Mouse (Mus musculus) midbrain, embryonic 13.5 days (tissue): ENCODE results near the gene Usp2. TPM values are rescaled to one million over a fixed set of nuclear protein-coding genes. Genes with fewer than 3 reads are reported as not detected.
"Not testable (repeated sequence)": the region's sequence is repeated elsewhere in the genome, so short reads cannot be mapped to it uniquely, and the experiment has no call there.

Experiments
- ATAC-seq: fragments of 200-750 bp; cut with Nextera tagmentation; 2 replicates; pipeline ENCODE4 v1.8.0; 2017; ENCODE audit warnings: mild to moderate bottlenecking, moderate TSS enrichment, moderate library complexity
- H3K27ac ChIP-seq: fragments of 300-500 bp; sonication (generic); 2 replicates; pipeline ENCODE4 v1.5.1; 2015; ENCODE audit warnings: inconsistent platforms, mild to moderate bottlenecking, moderate library complexity
- H3K27me3 ChIP-seq: fragments of 300-500 bp; sonication (generic); 2 replicates; pipeline ENCODE4 v1.6.1; 2015; ENCODE audit warnings: mild to moderate bottlenecking, inconsistent platforms
- H3K36me3 ChIP-seq: fragments of 300-500 bp; sonication (generic); 2 replicates; pipeline ENCODE4 v1.6.1; 2015; ENCODE audit warnings: mild to moderate bottlenecking, inconsistent platforms
- H3K4me1 ChIP-seq: fragments of 300-500 bp; sonication (generic); replicated peaks from 2 replicates; pipeline ENCODE4 v1.6.1; 2015; ENCODE audit warnings: inconsistent platforms
- H3K4me2 ChIP-seq: fragments of 300-500 bp; sonication (generic); replicated peaks from 2 replicates; pipeline ENCODE4 v1.6.1; 2015; ENCODE audit warnings: moderate library complexity, mild to moderate bottlenecking, inconsistent platforms
- H3K4me3 ChIP-seq: fragments of 300-500 bp; sonication (generic); replicated peaks from 2 replicates; pipeline ENCODE4 v1.5.1; 2015; ENCODE audit warnings: mild to moderate bottlenecking, inconsistent platforms
- H3K9ac ChIP-seq: fragments of 300-500 bp; sonication (generic); replicated peaks from 2 replicates; pipeline ENCODE4 v1.6.1; 2015; ENCODE audit warnings: mild to moderate bottlenecking, inconsistent platforms
- H3K9me3 ChIP-seq: fragments of 300-500 bp; sonication (generic); 2 replicates; pipeline ENCODE4 v1.6.1; 2016; ENCODE audit warnings: mild to moderate bottlenecking, inconsistent platforms
- WGBS: fragments of 180-500 bp; shearing (Covaris S2); methylation state at CpG from one replicate; pipeline ENCODE4 v1.1.7; 2015; 5-methylcytosine and 5-hydroxymethylcytosine counted together
- polyA plus RNA-seq: library from polyadenylated mRNA; unstranded; fragments of >200 nt; fragmentation: Nextera tagmentation; extraction: Ambion mirVana; gene quantifications from 2 replicates; pipeline ENCODE4 v1.2.1, GENCODE M21; 2015

The Usp2 gene
- polyA plus RNA-seq, 1 experiment from 2014 or later, result 8.3 TPM

- 26% methylated on average over 25 of the region's 25 CpGs for WGBS
- H3K9ac ChIP-seq, result peak overlapping the region; percentile 54
- H3K4me3 ChIP-seq, result peak overlapping the region; percentile 21
- peak; percentile 34 for ATAC-seq
- H3K27me3 ChIP-seq, result no peaks in the 10 kb centered on the region
- H3K36me3 ChIP-seq, result peaks cover 5% of the 10 kb centered on the region; the same call in 1 of the 2 replicates
- H3K4me2 ChIP-seq, result peak overlapping the region; percentile 44
- peaks cover 61% of the 10 kb centered on the region for H3K4me1 ChIP-seq
- peak overlapping the region; percentile 51; the same call in 1 of the 2 replicates for H3K27ac ChIP-seq
- no peaks in the 10 kb centered on the region for H3K9me3 ChIP-seq
Measured at GRCm38 (mm10) chr9:44107557-44108179, 40.8 kb downstream of the Usp2 start.

GRCm38 (mm10) chr9:44108269-44109055 is 41.6 kb downstream of the Usp2 start:
- peak overlapping the region; percentile 21; the same call in 1 of the 2 replicates for H3K4me3 ChIP-seq
- 83% methylated on average over 31 of the region's 31 CpGs for WGBS
- ATAC-seq, result no peak
- no peaks in the 10 kb centered on the region for H3K9me3 ChIP-seq
- H3K4me2 ChIP-seq, result peak overlapping the region; percentile 44
- H3K9ac ChIP-seq, result peak overlapping the region; percentile 54
- no peak overlapping the region for H3K27ac ChIP-seq
- no peaks in the 10 kb centered on the region for H3K27me3 ChIP-seq
- peaks cover 62% of the 10 kb centered on the region for H3K4me1 ChIP-seq
- peaks cover 5% of the 10 kb centered on the region; the same call in 1 of the 2 replicates for H3K36me3 ChIP-seq

GRCm38 (mm10) chr9:44109360-44110095 is 42.7 kb downstream of the Usp2 start:
- 34% methylated on average over 9 of the region's 9 CpGs for WGBS
- peaks cover 62% of the 10 kb centered on the region for H3K4me1 ChIP-seq

GRCm38 (mm10) chr9:44111909-44112308 is 45.1 kb downstream of the Usp2 start:
- not testable (repeated sequence) for H3K27ac ChIP-seq, ATAC-seq, H3K36me3 ChIP-seq, H3K9me3 ChIP-seq, H3K9ac ChIP-seq, H3K27me3 ChIP-seq
- H3K4me2 ChIP-seq, result peak overlapping the region; percentile 59
- 73% methylated on average over 10 of the region's 12 CpGs for WGBS
- H3K4me1 ChIP-seq, result peaks cover 53% of the 10 kb centered on the region
- H3K4me3 ChIP-seq, result peak overlapping the region; percentile 71; the same call in 1 of the 2 replicates

More at GRCm38 (mm10) chr9:44109360-44110095, 42.7 kb downstream of the Usp2 start:
- no peak for ATAC-seq
- no peaks in the 10 kb centered on the region for H3K9me3 ChIP-seq
- H3K4me2 ChIP-seq, result peak overlapping the region; percentile 22
- peaks cover 5% of the 10 kb centered on the region; the same call in 1 of the 2 replicates for H3K36me3 ChIP-seq
- H3K27ac ChIP-seq, result no peak overlapping the region; the same call in 1 of the 2 replicates
- H3K9ac ChIP-seq, result peak overlapping the region; percentile 54
- peak overlapping the region; percentile 4; the same call in 1 of the 2 replicates for H3K4me3 ChIP-seq
- no peaks in the 10 kb centered on the region for H3K27me3 ChIP-seq

- Histone ChIP-seq H3K4me2 (peak within 1 kb of the TSS; percentile 59), H3K27ac (no peak within 1 kb of the TSS), H3K36me3 (no peaks in the 10 kb centered on the region), H3K27me3 (no peaks in the 10 kb centered on the region), H3K9me3 (no peaks in the 10 kb centered on the region), H3K4me3 (peak within 1 kb of the TSS; percentile 71), H3K4me1 (peaks cover 40% of the 10 kb centered on the region), H3K9ac (peak within 1 kb of the TSS; percentile 75)
- WGBS, result under 1% methylated on average over 40 of the region's 51 CpGs
- ATAC-seq, result peak; percentile 96
Measured at GRCm38 (mm10) chr9:44113105-44113789, 46.4 kb downstream of the Usp2 start, which contains the start of the genes Gm49380 and Rnf26. Gm49380 (minus strand) TSS chr9:44113500. Rnf26 (minus strand) TSS chr9:44113517.

GRCm38 (mm10) chr9:44114453-44114852 is 47.6 kb downstream of the Usp2 start:
- no peaks in the 10 kb centered on the region for H3K36me3 ChIP-seq
- no peaks in the 10 kb centered on the region for H3K27me3 ChIP-seq
- no peak overlapping the region for H3K9ac ChIP-seq
- ATAC-seq, result no peak
- no peak overlapping the region for H3K4me3 ChIP-seq
- peaks cover 28% of the 10 kb centered on the region for H3K4me1 ChIP-seq
- no peak overlapping the region for H3K27ac ChIP-seq
- H3K4me2 ChIP-seq, result no peak overlapping the region; the same call in 1 of the 2 replicates
- 86% methylated on average over 2 of the region's 2 CpGs for WGBS
- no peaks in the 10 kb centered on the region for H3K9me3 ChIP-seq

- Histone ChIP-seq H3K4me2 (no peak overlapping the region), H3K36me3 (no peaks in the 10 kb centered on the region), H3K9ac (no peak overlapping the region), H3K27ac (no peak overlapping the region), H3K9me3 (no peaks in the 10 kb centered on the region), H3K4me3 (no peak overlapping the region), H3K27me3 (no peaks in the 10 kb centered on the region), H3K4me1 (peaks cover 16% of the 10 kb centered on the region)
- ATAC-seq, result no peak
- 93% methylated on average over 9 of the region's 9 CpGs for WGBS
Measured at GRCm38 (mm10) chr9:44115599-44115998, 48.8 kb downstream of the Usp2 start.

- Histone ChIP-seq H3K27me3 (no peaks in the 10 kb centered on the region), H3K27ac (no peak overlapping the region), H3K4me1 (peaks cover 13% of the 10 kb centered on the region), H3K9me3 (no peaks in the 10 kb centered on the region), H3K9ac (no peak overlapping the region), H3K4me3 (no peak overlapping the region), H3K4me2 (no peak overlapping the region), H3K36me3 (no peaks in the 10 kb centered on the region)
- no peak for ATAC-seq
- WGBS, result 93% methylated on average over 4 of the region's 4 CpGs
Measured at GRCm38 (mm10) chr9:44116182-44116581, 49.4 kb downstream of the Usp2 start.

GRCm38 (mm10) chr9:44119011-44119410 is 52.2 kb downstream of the Usp2 start:
- H3K4me3 ChIP-seq, result no peak overlapping the region
- no peaks in the 10 kb centered on the region for H3K4me1 ChIP-seq
- H3K9me3 ChIP-seq, result no peaks in the 10 kb centered on the region
- 48% methylated on average over 5 of the region's 5 CpGs for WGBS
- no peak overlapping the region for H3K4me2 ChIP-seq
- H3K27ac ChIP-seq, result no peak overlapping the region
- no peak for ATAC-seq
- no peak overlapping the region for H3K9ac ChIP-seq
- H3K27me3 ChIP-seq, result no peaks in the 10 kb centered on the region
- no peaks in the 10 kb centered on the region for H3K36me3 ChIP-seq

- 89% methylated on average over 8 of the region's 8 CpGs for WGBS
- no peaks in the 10 kb centered on the region for H3K27me3 ChIP-seq
- ATAC-seq, result no peak
Measured at GRCm38 (mm10) chr9:44119948-44120465, 53.2 kb downstream of the Usp2 start.

GRCm38 (mm10) chr9:44124317-44124716 is 57.5 kb downstream of the Usp2 start:
- Histone ChIP-seq H3K27me3 (peaks cover 5% of the 10 kb centered on the region; the same call in 1 of the 2 replicates), H3K4me3 (no peak overlapping the region), H3K4me2 (no peak overlapping the region), H3K9me3 (no peaks in the 10 kb centered on the region), H3K9ac (no peak overlapping the region), H3K4me1 (0 out of 2 replicates have a peak, but pooled peaks cover 3% of the 10 kb centered on the region), H3K27ac (no peak overlapping the region), H3K36me3 (no peaks in the 10 kb centered on the region)
- 62% methylated on average over 6 of the region's 6 CpGs for WGBS
- no peak for ATAC-seq

More at GRCm38 (mm10) chr9:44119948-44120465, 53.2 kb downstream of the Usp2 start:
- Histone ChIP-seq H3K36me3 (no peaks in the 10 kb centered on the region), H3K27ac (no peak overlapping the region), H3K4me2 (no peak overlapping the region), H3K9me3 (no peaks in the 10 kb centered on the region), H3K4me3 (no peak overlapping the region), H3K9ac (no peak overlapping the region), H3K4me1 (no peaks in the 10 kb centered on the region)
